Mouse (Mus musculus) spleen, postnatal 36 days (tissue): Measurements from ENCODE around the gene March11.

ENCODE experiments used
- DNase-seq, 2 experiments: peaks; one replicate each; pipeline ENCODE4 v3.0.0; 2022; ENCODE audit warnings: low spot score in 2 of 2, mixed read lengths in 1 of 2

Gene March11

GRCm38 (mm10) chr15:26308629-26309230, at the start of gene March11:
TSS of gene March11 (plus strand) at chr15:26309048.
- no peak for DNase-seq

DNA sequence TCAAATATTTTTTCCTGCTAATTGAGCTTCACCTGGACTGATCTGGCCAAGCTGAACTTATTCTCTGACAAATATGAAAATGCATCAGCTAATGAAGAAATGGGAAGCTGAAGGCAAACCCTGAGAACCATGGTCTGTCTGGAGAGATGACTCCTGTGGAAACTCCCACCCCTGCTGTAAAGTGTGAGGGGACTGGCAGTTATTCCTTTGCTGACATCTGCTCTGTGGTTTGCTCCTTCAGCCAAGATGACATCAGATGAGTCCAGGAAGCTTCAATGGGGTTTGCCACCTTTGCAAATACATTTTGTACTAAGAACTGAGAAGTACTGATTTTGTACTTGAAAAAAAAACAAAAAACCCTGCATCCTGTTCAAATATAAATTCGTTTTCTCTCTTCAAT, 46.5 kb upstream of the March11 start:
- DNase-seq: no peak

GRCm38 (mm10) chr15:26269596-26269995, 39.3 kb upstream of the March11 start:
- DNase-seq: no peak

DNA sequence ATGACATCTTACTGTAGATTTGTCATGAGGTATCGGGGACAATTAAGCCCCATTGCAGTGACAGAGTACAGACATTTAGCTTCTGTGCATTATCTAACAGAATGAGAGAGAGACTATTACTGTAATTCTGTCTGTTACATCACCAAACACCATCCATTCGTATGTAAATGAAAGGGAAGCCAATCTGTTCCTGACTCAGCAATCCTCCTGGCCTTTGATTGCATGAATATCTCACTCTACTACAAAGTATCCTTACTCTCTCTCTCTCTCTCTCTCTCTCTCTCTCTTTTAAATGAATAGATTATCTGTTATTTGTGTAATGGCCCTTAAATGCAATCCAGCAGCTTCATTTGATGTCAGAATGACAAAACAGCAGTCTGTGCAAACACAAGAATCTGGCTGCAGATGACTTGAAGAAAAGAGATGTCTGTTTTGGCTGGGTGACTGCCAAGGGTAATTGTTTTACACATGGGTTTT, 32.8 kb upstream of the March11 start:
- DNase-seq: no peak

- no peak for DNase-seq
Measured at GRCm38 (mm10) chr15:26276608-26277007, 32.2 kb upstream of the March11 start.

GRCm38 (mm10) chr15:26291871-26292270, 17.0 kb upstream of the March11 start:
- no peak for DNase-seq

GRCm38 (mm10) chr15:26292811-26293210, 16.0 kb upstream of the March11 start:
- no peak for DNase-seq

DNA sequence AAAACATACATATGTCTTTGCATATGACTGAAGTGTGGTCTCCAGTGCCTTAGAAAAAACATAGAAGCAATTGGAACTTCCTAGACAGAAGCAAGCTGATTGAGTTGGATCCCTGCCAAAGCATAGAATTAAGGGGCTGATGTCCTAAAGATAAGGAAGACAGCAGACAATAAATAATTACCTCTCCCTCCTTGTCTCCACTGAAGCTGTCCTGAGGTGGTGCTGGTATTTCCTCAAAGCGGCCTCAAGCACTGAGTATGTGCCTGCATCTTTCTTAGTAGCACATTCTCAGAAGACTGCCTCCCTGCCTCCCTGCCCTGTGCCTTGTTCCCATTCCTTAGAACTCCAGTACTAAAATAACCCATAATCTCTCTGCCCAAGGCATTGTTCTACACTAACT, 15.6 kb upstream of the March11 start:
- no peak for DNase-seq

DNA sequence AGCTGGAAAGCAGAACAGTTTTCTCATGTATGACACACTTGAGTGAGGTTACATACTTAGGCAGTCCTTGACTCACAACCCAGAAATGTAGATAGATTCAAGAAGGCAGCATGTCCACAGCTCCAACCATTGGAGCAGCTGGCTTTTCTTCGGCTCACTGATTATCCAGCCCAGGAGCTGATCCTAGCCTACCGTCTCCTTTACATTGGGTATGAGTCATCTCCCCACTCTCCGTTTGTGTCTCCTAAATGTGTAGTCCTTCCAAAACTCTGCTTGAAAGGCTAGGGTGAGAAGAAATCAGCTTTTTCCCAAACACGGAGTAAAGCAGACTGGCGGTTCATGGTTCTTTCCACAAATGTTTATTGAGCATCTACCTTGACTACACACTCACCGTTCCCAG, 10.2 kb upstream of the March11 start:
- no peak for DNase-seq

DNA sequence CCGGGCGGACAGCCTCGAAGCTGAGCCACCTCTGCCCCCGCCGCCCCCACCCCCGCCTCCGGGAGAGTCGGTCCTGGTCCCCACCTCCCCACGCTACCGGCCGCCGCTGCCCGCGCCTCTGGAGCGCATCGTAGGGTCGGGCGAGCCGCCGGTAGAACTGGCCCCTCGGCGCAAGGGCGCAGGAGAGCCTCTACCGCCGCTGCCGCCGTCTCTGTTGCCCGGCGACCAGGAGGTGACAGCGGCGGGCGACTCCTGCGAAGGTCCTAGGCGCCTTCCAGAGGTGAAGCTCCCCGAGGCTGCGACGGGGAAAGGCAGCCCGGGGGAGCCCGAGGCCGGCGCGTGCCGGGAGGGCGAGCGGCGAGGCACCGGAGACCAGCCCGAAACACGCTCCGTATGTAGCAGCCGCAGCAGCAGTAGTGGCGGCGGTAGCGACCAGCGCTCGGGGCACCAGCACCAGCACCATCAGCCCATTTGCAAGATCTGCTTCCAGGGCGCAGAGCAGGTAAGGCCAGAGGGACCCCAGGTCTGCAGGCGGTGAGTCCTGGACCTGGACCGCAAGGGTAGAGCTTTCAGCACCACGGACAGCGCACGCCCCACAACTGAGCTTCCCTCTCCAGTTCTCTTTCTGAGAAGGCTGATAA, 563 bp downstream of the March11 start:
- DNase-seq: no peak

DNA sequence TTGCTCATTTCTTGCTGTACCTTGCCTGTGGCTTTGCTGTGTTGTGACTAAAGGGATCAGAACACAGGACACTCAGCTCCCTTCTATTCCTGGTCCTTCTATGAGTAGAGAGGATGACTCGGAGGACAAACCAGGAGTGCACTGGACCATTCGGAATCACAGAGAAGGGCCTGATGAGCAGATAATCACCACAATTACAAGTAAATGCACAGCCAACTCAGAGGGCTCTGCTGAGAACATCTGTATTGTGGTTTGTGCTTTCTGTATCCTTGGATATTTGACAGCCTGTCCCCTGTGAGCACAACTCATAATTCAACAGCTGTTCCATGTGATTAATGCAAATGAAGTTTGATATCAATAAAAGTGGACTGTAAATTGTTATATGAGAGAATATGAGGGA, 11.0 kb downstream of the March11 start:
- no peak for DNase-seq

GRCm38 (mm10) chr15:26320402-26320801, 11.6 kb downstream of the March11 start:
- no peak for DNase-seq

DNA sequence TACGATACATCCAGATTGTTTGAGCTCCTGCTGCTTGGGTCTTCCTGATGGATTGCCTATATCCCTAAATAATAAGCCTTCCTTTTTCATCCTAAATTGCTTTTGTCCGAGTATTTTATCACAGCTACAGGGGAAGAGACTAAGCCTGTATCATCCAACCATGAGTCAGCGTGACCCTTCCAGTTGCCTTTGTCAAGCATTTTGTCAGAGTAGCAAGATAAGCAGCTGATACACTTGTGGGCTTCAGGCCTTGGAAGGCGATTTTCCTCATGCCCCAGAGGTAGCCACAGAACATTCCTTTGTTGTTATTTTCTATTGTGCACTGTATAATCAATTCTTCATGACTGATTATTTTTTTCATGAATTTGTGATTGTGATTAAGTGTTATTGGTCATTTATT, 14.0 kb downstream of the March11 start:
- no peak for DNase-seq

DNA sequence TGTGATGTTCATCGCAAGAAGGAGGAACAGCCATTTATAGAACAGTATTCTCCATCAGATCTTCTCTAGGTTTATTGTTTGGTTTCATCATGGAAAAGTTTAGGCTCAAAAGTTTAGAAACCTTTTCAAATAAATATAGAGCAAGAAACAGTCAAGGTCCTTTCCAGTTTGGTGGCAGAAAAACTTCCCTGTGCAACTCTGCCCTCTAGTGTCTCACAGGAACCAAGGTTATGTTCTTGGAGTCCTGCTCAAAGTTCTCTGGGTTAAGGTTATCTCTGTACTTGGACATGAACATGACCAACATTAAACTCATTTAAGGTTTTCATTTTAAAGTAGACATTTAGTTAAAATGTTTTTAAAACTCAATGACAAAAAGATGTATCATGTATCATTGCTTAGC, 18.3 kb downstream of the March11 start:
- DNase-seq: no peak

GRCm38 (mm10) chr15:26335791-26336190, 26.9 kb downstream of the March11 start:
- no peak for DNase-seq

GRCm38 (mm10) chr15:26337775-26338174, 28.9 kb downstream of the March11 start:
- no peak for DNase-seq

DNA sequence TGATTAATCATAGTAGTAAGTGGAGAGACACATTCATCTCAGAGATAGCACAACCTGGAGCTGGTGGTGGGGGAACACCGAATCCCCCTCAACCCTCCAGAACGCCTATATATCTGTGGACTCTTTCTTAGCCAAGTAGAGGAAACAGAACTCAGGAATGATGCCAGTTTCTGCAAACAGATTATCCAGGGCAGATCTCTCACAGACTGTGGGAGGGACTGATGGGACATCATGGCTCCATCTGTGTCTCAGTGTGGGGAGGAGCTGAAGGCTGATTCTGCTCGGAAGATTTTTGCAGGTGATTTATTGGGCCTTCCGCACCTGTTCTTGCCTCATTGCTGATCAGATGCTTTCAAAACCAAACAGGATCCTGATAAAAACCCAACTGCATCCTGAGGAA, 29.5 kb downstream of the March11 start:
- no peak for DNase-seq

- DNase-seq: no peak
Measured at GRCm38 (mm10) chr15:26340490-26340889, 31.6 kb downstream of the March11 start.

DNA sequence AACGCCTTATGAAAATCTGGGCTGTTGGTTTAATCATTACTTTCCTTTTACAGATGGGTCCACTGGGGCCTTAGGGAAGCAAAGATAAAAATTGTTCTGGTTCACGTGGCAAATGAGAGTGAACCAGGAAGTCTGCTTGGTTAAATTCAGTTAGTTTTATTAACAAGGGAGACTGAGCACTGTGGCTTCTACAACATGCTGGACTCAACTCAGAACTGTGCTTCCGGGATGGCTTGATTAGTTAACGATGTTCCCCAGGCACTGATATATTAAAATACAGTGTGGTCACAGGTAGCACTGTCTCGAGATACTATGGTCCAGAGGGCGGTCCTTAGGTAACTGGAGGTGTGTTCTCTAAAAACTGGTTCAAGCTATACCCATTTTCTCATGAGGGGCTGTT, 32.1 kb downstream of the March11 start:
- DNase-seq: no peak

DNA sequence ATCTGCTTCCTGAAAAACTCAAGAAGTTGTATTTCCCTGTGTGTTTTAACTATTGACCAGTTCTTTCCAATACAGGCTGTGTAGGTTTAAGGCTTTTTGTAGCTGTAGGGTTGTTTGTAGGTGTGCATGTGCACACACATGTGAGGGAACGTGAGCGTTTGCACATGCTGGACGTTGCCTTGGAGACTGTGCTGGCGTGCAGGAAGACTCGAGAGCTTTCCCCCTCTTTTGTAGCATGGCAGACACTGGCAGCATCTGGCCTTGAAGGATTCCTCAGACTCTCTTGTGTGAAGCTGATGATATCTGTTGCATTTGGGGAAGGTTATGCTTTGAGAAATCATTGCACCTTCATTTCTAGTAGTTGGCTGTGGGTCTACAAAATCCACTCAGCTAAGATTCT, 35.5 kb downstream of the March11 start:
- no peak for DNase-seq

- DNase-seq: no peak
Measured at GRCm38 (mm10) chr15:26353656-26354055, 44.8 kb downstream of the March11 start.

DNA sequence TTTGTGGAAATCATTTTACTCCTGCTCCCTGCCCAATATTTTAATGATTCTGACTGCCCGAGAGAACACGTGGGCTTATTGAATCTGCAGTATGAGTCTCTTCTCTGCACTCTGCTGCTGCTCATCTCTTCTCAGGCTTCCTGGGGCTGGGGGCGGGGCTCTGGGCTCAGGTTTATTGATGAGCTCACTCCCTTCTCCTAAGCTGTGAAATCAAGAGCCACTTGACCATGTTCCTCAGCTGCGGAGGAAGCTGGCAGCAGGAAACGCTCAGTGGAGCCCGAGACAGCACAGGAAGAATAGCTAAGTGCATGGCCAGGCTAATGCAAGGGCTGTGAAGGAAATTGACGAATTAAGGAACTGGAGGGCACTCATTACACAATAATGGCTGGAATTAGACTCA, 56.5 kb downstream of the March11 start:
- DNase-seq: no peak

DNA sequence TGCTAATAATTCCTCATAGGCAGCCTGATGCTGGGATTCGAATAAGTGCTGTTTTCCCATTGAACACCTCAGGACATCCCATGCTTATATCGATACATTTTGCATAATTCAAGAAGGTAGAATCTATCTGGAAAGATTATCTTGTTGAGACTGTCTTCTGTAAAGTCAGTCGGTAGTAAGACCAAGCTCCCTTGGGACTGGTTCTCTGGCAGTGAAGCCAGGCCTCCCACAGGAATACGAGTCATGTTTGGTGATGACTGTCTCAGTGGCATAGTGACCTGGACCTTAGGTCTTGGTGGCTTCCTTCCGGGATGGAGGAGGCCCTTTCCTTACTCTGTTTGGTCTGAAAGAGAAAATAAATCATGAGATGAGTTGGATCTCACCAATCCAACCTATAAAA, 57.7 kb downstream of the March11 start:
- DNase-seq: no peak

GRCm38 (mm10) chr15:26373759-26374158, 64.9 kb downstream of the March11 start:
- no peak for DNase-seq
